Mouse (Mus musculus): ENCODE results near the gene Krtap17-1.

Gene Krtap17-1

DNA sequence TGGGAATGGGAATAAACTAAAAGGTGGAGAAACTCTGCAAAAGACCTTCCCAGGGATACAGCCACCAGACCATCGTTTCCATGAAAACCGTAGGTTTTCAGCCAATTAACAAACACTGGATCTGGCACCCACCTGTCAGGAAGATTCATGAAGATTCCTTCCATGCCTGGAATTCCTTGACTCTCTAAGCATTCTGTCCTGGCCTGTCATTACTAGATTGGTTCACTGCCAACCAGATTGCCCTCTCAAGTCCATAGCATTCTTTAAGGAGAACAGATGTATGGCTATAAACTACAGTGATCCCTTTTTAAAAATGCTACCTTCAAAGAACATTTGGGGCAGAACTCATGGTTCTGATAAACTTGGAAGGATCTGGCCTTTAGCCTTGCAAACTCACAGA lies 27.8 kb downstream of the Krtap17-1 start:
- DNase-seq (ENCODE audit: low read depth, low spot score) = no peak

DNA sequence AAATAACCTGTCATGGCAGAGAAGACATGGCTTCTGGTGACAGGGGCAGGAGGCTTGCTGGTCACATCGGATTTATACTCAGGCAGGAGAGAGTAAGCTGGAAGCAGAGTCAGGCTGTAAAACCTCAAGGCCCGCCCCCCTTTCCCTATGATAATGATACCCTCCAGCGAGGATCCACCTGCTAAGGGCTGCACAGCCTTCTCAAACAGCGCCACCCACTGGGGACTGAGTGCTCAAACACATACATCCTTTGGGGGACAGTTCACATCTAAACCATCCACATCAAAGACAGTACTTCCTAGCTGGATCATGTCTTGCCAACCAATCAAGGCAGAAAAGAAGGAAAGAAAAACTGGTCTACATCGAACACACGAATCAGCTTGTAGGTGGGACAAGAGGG lies 29.6 kb downstream of the Krtap17-1 start:
- no peak for DNase-seq (ENCODE audit: low read depth, low spot score)

DNA sequence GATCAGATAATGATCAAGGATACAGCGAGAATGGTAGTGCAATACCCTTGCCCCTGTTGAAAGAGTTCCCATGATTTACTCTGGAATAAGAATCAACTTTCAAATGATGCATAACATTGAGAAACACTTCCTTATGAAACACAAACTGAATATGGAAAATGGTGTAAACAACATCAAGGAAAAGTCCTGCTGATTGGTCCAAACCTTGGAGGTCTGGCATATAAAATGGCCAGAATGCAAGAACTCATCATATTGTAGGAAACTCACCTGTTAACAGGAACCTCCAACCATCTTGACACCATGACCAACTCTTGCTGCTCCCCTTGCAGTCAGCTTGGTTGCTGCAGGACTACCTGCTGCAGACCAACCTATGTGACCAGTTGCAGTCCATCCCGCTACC lies 45.6 kb downstream of the Krtap17-1 start, which contains the start of gene Krtap9-5:
TSS of gene Krtap9-5 (plus strand) at position 301 of the 400 bp plus-strand sequence.
- DNase-seq (ENCODE audit: low read depth, low spot score) = no peak
